Mouse (Mus musculus): Measurements from ENCODE around the gene Gli2.

The Gli2 gene

DNA sequence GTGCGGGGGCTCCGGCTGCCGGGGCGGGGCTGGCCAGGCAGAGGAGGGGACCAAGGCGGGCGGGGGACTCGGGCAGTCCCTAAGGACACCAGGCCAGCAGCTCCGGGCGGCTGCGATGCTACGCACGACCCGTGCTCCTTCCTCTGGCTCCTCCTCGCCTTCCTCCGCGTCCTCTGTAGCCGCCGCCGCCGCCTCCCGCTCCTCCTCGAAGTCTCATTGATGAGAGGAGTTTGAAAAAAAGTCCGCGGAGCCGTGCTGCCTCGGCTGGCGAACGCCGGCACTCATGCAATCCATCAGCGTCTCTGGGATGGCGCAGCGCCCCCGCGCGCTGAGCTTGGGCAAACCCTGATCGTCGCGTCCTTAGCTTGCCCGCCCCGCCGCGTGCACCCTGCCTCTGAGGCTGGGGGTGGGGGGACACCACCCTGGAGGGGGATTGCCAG is at the start of gene Gli2:
Gli2 (minus strand) TSS at position 218 of the 440 bp plus-strand sequence.
- peak; percentile 75 for DNase-seq

DNA sequence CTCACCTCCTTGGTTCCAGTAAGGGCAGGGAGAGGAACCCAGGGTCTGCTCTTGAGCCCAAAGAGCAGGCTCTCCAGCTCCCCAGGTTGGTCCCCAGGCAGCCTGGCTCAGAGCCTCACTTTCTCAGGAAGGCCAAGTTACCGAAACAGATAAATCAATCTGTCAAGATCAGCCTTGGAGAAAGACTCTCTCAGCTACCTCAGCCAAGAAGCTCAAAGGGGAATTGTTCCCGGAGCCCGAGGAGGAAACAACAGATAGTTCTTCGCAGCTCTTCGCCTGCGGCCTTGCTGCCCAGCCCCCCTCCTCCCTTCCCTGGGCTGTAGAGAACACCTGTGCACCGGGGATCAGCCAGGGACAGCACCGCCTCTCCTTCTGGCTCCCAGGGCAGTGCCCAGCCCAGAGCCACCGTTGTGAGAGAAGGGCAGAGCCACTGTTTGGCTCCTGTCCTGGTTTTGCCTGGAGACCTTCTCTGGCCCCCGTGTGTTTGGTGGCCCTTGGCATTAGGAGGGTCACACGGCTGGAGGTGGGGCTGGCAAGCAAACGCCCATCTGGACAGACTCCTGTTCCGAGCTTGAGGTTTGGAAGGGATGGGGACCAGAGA is 44.6 kb upstream of the Gli2 start:
- no peak for DNase-seq

GRCm38 (mm10) chr1:119093739-119094138 is 40.3 kb upstream of the Gli2 start:
- DNase-seq, result peak; percentile 49

GRCm38 (mm10) chr1:119089887-119090620 is 36.6 kb upstream of the Gli2 start:
- no peak for DNase-seq

DNA sequence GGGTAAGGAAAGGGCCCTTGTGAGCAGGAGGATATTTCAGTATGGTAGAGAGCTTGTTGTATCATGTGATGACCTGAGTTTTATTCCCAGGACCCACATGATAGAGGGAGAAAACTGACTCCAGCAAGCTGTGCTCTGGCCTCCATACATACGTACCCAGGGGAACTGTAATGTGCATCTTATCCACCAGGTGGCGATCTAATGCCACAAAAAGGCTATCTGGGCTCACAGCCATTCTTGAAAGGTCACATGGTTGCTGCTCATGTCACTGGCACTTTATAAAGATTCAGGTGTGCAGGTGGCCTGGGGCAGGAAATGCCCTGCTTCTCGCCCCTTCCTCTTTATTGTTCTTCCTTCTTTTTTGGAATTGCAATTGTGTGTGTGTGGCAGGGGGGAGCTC is 34.1 kb upstream of the Gli2 start:
- peak; percentile 60 for DNase-seq

DNA sequence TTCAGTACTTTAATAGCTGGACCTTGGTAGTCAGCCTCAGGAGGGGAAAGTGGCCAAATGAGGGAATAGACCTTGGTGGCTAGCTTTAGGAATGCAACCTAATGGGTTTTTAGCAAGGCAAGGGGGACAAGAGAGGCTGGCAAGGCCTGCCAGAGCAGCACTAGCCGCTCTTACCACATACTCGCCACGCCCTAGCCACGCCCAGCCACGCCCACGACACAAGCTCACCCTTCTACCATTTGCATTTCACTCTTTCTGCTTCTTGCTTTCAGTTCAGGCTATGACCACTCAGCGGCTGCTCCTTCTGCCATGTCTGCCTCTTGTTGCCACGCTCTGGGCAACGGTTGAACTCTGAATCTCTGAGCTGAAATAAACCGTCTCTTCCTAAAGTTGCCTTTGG is 32.4 kb upstream of the Gli2 start:
- DNase-seq, result peak; percentile 61

DNA sequence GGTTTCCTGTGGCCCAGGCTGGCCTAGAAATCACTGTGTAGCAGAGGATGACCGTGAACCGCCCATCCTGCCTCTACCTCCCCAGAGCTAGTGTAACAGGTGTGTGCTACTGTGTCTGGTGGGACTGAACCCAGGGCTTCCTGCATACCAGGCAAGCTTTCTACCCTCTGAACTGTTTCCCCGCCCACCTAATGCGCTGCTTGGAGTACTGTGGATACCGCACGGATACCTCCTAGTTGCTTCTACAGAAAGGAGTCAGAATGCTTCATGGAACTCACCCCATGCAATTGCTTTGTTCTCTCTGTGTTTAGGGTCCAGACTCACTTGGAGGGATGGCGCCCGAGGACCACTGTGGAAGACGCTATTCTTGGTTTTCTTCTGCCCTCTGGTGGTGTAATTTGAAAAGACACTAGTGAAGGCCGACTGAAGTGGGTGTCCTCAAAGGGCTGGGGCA is 30.1 kb upstream of the Gli2 start:
- peak; percentile 23 for DNase-seq

- DNase-seq, result peak; percentile 57
Measured at GRCm38 (mm10) chr1:119082231-119082991, 29.0 kb upstream of the Gli2 start.

GRCm38 (mm10) chr1:119077933-119078332 is 24.5 kb upstream of the Gli2 start:
- no peak for DNase-seq

DNA sequence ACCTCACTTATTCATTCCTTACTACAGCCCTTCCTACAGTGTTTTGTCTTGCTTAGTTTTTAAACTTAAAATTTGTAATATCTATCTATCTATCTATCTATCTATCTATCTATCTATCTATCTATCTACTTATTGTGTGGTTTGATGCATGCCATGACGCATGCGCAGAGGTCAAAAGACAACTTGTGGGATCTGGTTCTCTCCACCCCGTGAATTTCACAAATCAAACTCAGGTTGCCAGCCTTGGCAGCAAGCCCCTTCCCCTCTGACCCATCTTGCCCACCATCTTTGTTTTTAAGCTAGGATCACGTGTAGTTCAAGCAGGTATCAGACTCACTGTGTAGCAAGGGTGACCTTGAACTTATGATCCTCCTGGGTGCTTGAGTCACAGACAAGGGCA is 22.9 kb upstream of the Gli2 start:
- no peak for DNase-seq

GRCm38 (mm10) chr1:119075916-119076315 is 22.5 kb upstream of the Gli2 start:
- DNase-seq, result no peak

DNA sequence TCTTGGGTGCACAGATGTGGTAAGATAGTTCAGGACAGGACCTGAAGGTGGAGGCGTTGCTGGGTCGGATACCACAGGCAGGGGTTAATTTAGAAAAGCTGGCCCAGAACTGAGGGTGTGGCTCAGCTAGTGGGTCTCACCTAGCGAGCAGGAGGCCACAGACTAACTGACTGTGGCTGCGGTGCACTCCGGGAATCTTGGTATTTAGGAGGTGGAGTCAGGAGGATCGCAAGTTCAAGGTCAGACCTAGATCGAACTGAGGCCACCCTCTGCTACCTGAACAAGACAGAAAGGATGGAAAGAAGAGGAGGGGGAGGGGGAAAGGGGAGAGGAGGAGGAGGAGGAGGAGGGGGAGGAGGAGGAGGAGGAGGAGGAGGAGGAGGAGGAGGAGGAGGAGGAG is 22.1 kb upstream of the Gli2 start:
- no peak for DNase-seq

DNA sequence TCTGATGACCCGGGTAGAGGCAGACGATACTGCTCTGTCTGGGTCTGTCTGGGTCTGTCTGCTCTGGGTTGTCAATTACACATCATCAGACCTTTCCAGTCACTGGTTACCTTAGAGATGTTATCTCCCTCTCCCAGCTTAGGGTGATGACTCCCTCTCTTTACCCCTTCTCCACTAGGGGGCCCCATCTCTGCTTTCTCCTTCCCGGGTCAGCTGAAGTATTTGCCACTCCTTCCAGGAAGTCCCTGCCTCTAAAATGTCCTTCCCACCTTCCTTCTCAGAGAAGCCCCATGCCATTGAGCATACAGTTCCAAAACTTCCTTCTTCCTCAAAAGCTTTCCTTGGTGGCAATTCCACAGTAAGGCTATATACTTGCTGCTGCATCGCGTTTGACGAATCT is 21.5 kb upstream of the Gli2 start:
- DNase-seq, result no peak

DNA sequence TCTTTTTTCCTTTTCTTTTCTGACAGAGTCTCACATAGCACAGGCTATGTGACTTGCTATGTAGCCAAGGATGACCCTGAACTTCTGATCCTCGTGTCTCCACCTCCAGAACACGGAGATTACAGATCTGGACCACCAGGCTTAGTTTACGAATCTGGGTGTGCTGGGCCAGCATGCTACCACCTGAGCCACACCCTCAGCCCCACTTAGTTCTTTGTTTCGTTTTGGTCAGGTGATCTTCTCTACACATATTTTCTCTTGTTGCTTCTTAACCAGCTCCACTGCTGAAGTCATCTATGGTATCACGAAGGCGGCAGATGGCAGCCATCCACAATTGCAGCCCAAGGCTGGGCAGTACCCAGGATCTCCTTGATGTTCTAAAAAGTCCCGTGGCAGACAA is 20.5 kb upstream of the Gli2 start:
- DNase-seq, result no peak

DNA sequence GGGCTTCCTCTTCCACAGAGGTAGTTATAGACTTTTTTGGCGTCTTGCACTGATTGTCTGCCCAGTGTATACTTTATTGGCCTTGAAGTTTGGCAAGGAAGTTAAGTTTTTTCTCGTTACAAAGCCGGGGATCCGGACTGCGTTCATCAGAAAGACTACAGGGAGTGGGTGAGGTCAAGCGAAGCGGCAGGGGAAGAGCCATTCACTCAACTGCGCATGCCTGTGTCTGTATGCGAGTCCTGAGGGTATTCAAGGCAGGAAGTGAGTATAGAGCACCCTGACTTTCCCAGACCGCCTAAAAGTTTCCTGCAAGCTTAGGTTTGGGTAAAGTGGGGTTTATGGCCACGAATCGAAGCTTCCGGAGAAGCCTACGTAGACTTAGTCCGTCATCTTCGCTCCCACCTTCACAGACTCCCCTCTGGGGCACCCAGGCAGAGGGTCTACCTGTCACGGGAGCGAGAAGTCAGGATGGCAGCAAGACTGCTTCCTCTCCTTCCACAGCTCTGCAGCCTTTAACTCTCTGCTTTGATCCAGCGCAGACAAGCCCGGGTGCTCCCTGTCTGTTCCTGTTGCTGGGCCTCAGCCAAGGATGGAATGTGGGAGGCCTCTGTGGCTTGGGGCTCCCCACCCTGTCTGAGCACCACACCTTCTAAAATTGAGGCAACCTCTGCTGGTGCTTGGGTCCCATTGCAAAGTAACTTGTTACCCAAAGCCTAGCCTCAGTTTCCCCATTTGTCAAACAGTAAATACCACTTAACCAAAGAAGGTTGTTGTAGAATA is 11.7 kb upstream of the Gli2 start:
- DNase-seq, result no peak

GRCm38 (mm10) chr1:119056491-119056890 is 3.1 kb upstream of the Gli2 start:
- DNase-seq, result no peak

DNA sequence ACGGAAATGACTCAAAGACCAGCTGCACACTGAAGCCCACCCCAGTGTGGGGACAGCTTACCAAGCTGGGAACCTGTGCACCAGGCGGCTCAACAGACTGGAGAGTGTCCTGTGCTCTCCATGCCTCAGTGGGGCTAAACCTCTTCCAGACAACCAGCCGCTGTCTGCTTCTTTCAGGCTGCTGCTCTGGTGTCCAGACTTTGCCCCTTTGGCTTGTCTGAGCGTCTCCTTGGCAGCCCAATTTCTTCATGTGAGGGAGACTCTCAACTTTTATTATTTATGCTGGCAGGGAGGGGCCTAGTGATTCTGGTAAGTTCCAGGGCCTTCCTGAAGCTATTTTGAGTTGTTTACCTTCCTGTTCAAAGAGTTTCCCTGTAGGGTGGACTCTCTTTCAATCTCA is 2.4 kb upstream of the Gli2 start:
- no peak for DNase-seq

DNA sequence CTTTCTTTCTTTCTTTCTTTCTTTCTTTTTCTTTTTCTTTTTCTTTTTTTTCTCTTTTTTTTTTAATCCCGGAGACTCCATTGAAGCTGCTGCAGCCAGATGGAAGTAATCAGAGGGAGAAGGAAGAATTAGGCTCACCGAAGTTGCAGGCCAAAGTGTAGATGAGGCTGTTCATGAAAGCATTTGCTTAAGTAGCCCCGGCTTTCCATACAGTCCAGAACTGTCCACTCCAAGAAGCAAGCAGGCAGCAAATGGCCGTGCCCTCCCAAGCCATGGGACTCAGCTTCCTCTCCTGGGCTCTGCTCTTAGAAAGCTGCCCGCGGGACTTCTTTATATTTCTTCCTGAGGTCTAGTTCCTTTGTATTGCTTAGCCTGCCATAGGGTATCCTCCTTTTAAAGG is 1.0 kb upstream of the Gli2 start:
- no peak for DNase-seq

DNA sequence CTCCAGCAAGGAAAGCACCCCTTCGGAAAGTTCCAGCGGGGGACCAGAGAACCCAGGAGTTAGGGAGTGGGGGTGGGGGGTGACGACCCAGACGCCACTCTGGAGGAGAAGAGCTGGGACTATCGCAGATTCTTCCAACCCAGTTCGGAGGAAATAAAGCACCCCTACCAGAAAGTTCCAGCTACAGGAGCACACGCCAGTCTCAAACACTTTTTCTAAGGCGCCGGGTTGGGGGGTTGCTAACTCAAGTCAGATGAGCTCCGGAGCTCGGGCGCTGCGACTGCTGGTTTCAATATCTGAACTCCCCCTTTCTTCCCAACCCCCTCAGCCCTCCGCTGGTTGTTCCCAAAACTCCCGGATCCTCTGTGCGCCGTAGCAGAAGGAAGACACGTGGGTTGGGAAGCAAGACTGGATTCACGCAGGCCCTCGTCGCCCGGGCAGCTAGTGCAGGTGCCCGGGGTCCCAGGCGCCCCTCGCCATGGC is 494 bp upstream of the Gli2 start:
- peak; percentile 22 for DNase-seq

DNA sequence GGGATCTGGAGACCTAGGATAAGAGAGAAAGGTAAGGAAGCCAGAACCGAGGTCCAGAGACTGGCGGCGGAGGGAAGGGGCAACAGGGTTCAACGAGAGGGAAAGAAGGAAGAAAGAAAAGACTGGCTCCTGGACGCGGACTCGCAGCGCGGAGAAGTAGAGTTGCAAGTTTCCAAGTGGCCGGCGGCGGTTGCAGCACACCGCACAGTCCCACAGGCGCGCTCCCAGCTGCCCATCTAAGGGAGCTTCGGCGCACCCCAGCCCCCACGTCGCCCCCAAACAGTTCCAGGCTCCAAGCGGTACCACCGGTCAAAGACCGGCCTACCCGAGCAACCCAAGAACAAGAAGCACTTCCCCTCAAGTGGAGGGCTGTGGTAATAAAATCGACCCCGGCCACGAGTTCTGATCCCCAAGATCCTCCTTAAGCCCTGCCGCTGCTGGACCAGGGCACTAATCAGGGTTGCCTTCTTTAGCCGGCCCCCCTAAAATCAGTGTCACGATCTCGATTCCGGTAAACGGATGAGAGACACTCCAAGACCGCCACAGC is 715 bp downstream of the Gli2 start:
- DNase-seq, result no peak

GRCm38 (mm10) chr1:119051938-119052551 is 1.4 kb downstream of the Gli2 start:
- no peak for DNase-seq
